Mouse (Mus musculus) neural tube, embryonic 11.5 days (tissue): ENCODE measurements around the gene Ehf. TPM values are rescaled to one million over a fixed set of nuclear protein-coding genes. Genes with fewer than 3 reads are reported as not detected.

ENCODE experiments used
- ATAC-seq: fragments of 200-750 bp; cut with Nextera tagmentation; 2 replicates; pipeline ENCODE4 v1.8.0; 2017; ENCODE audit warnings: moderate number of reproducible peaks, mild to moderate bottlenecking, moderate TSS enrichment, moderate library complexity; ENCODE audit not compliant: insufficient read depth, low FRiP score, low TSS enrichment
- DNase-seq: peaks from one replicate; pipeline ENCODE4 v3.0.0-alpha.2; 2015; ENCODE audit warnings: low spot score
- H3K27ac ChIP-seq: fragments of 300-500 bp; sonication (generic); 2 replicates; pipeline ENCODE4 v1.5.1; 2014; ENCODE audit warnings: low read depth, mild to moderate bottlenecking, low read length
- H3K27me3 ChIP-seq: fragments of 300-500 bp; sonication (generic); 2 replicates; pipeline ENCODE4 v1.6.1; 2014; ENCODE audit warnings: mild to moderate bottlenecking, low read length, mixed read lengths; ENCODE audit not compliant: control insufficient read depth, insufficient read depth
- H3K36me3 ChIP-seq: fragments of 300-500 bp; sonication (generic); 2 replicates; pipeline ENCODE4 v1.6.1; 2014; ENCODE audit warnings: mild to moderate bottlenecking, low read length, moderate library complexity, mixed read lengths; ENCODE audit not compliant: control insufficient read depth, insufficient read depth
- H3K4me1 ChIP-seq: fragments of 300-500 bp; sonication (generic); 2 replicates; pipeline ENCODE4 v1.6.1; 2014; ENCODE audit warnings: low read length, mixed read lengths; ENCODE audit not compliant: control insufficient read depth, insufficient read depth
- H3K4me2 ChIP-seq: fragments of 300-500 bp; sonication (generic); 2 replicates; pipeline ENCODE4 v1.6.1; 2014; ENCODE audit warnings: low read depth, mild to moderate bottlenecking, moderate library complexity
- H3K4me3 ChIP-seq: fragments of 300-500 bp; sonication (generic); 2 replicates; pipeline ENCODE4 v1.5.1; 2014; ENCODE audit warnings: low read depth, low read length
- H3K9ac ChIP-seq: fragments of 300-500 bp; sonication (generic); 2 replicates; pipeline ENCODE4 v1.6.1; 2014; ENCODE audit warnings: mild to moderate bottlenecking, low read length
- H3K9me3 ChIP-seq: fragments of 300-500 bp; sonication (generic); 2 replicates; pipeline ENCODE4 v1.6.1; 2016; ENCODE audit warnings: low read length; ENCODE audit not compliant: control insufficient read depth
- WGBS: fragments of 180-500 bp; shearing (Covaris S2); extraction: QIAGEN DNeasy Blood & Tissue Kit; methylation state at CpG from one replicate; pipeline ENCODE4 v1.1.7; 2014; 5-methylcytosine and 5-hydroxymethylcytosine counted together
- polyA plus RNA-seq: library from polyadenylated mRNA; unstranded; fragments of >200 nt; fragmentation: Nextera tagmentation; extraction: Ambion mirVana; gene quantifications from 2 replicates; pipeline ENCODE4 v1.2.1, GENCODE M21; 2014

Gene Ehf
- polyA plus RNA-seq, 1 experiment from 2014 or later, result 0.15 TPM

DNA sequence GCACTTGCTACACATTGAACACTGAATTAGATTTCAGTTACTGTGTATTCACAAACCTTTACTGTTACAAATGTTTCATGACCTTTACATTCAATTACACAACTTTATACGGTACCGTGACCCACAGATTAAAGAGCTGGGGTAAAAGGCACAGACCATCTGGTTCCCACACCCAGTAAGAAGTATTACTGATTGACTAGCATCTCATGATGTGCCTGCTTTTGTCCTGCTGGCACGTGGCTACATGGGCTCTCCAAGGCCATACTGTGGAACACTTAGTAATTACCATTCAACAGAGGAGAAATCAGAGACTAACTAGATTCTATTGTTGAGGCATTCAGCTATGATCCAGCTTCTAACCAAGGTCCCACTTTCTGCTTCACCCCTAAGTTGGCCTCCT is 32.9 kb upstream of the Ehf start:
- no peak overlapping the region for H3K4me2 ChIP-seq
- no peaks in the 10 kb centered on the region for H3K27me3 ChIP-seq
- no peak overlapping the region for H3K9ac ChIP-seq
- no peak overlapping the region for H3K4me3 ChIP-seq
- DNase-seq (no peak), ATAC-seq (no peak)
- H3K36me3 ChIP-seq, result no peaks in the 10 kb centered on the region
- H3K9me3 ChIP-seq, result no peaks in the 10 kb centered on the region
- H3K4me1 ChIP-seq, result no peaks in the 10 kb centered on the region
- 72% methylated on average over 3 of the region's 3 CpGs for WGBS
- no peak overlapping the region for H3K27ac ChIP-seq

- no peaks in the 10 kb centered on the region for H3K9me3 ChIP-seq
- ATAC-seq (no peak), DNase-seq (no peak)
- H3K27ac ChIP-seq, result no peak overlapping the region
- H3K4me3 ChIP-seq, result no peak overlapping the region
- no peaks in the 10 kb centered on the region for H3K4me1 ChIP-seq
- H3K27me3 ChIP-seq, result no peaks in the 10 kb centered on the region
- H3K4me2 ChIP-seq, result no peak overlapping the region
- 92% methylated on average over 3 of the region's 3 CpGs for WGBS
- H3K9ac ChIP-seq, result no peak overlapping the region
- no peaks in the 10 kb centered on the region for H3K36me3 ChIP-seq
Observed at GRCm38 (mm10) chr2:103331666-103332191, 28.7 kb upstream of the Ehf start.

DNA sequence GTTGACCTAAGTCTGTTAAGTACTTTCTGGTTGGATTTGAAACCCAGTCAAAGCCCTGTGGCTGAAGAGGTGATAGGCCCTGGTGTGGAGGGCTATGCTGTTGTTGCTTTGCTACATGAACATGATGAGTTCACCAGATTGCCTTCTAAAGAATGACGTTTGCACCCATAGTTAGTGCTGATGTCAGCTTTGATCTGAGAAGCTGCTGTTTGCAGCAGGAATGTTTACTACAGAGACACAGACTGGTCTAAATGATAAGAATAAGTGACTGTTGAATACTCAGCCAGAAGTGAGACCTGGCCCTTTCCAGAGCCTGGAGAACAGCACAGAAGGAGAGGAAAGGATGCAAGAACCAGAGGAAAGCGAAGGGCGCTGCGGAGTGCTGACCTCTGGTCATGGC is 25.7 kb upstream of the Ehf start:
- Histone ChIP-seq H3K4me1 (no peaks in the 10 kb centered on the region), H3K9ac (no peak overlapping the region), H3K4me2 (no peak overlapping the region), H3K27me3 (no peaks in the 10 kb centered on the region), H3K27ac (no peak overlapping the region), H3K4me3 (no peak overlapping the region), H3K9me3 (no peaks in the 10 kb centered on the region), H3K36me3 (no peaks in the 10 kb centered on the region)
- 79% methylated on average over 4 of the region's 4 CpGs for WGBS
- no peak for DNase-seq
- no peak for ATAC-seq

GRCm38 (mm10) chr2:103325301-103326048 is 22.4 kb upstream of the Ehf start:
- WGBS, result 83% methylated on average over 7 of the region's 7 CpGs
- no peaks in the 10 kb centered on the region for H3K36me3 ChIP-seq
- ATAC-seq (no peak), DNase-seq (no peak)
- no peak overlapping the region for H3K4me2 ChIP-seq
- H3K9me3 ChIP-seq, result no peaks in the 10 kb centered on the region
- no peak overlapping the region for H3K4me3 ChIP-seq
- no peaks in the 10 kb centered on the region for H3K27me3 ChIP-seq
- H3K27ac ChIP-seq, result no peak overlapping the region
- no peak overlapping the region for H3K9ac ChIP-seq
- H3K4me1 ChIP-seq, result no peaks in the 10 kb centered on the region

DNA sequence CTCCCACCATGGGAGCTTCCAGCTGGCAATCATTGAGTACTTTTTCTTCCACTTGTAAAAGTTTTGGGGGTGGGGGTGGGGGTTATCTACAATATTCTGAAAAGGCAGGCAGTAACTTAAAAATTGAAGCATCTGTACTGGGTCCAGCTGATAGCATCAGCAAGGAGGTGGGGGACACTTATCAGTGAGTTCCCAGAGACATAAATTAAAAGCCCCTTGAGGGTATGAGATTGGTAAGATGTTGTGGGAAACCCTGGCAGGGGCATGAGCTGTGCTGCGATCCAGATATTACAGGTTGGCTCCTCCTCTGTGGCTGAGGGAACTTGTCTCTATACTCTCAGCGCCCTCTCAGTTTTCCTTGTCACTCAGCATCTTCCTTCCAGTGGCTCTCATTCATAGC is 21.2 kb upstream of the Ehf start:
- no peaks in the 10 kb centered on the region for H3K9me3 ChIP-seq
- H3K27ac ChIP-seq, result no peak overlapping the region
- H3K9ac ChIP-seq, result no peak overlapping the region
- H3K4me3 ChIP-seq, result no peak overlapping the region
- H3K27me3 ChIP-seq, result no peaks in the 10 kb centered on the region
- 83% methylated on average over 2 of the region's 2 CpGs for WGBS
- no peak for ATAC-seq
- no peak for DNase-seq
- no peaks in the 10 kb centered on the region for H3K4me1 ChIP-seq
- no peaks in the 10 kb centered on the region for H3K36me3 ChIP-seq
- H3K4me2 ChIP-seq, result no peak overlapping the region

- H3K9me3 ChIP-seq, result no peaks in the 10 kb centered on the region
- no peaks in the 10 kb centered on the region for H3K27me3 ChIP-seq
- H3K9ac ChIP-seq, result no peak overlapping the region
- 83% methylated on average over 1 of the region's 1 CpGs for WGBS
- DNase-seq (no peak), ATAC-seq (no peak)
- H3K27ac ChIP-seq, result no peak overlapping the region
- H3K36me3 ChIP-seq, result no peaks in the 10 kb centered on the region
- H3K4me3 ChIP-seq, result no peak overlapping the region
- no peaks in the 10 kb centered on the region for H3K4me1 ChIP-seq
- H3K4me2 ChIP-seq, result no peak overlapping the region
Observed at GRCm38 (mm10) chr2:103322171-103322570, 19.1 kb upstream of the Ehf start.

DNA sequence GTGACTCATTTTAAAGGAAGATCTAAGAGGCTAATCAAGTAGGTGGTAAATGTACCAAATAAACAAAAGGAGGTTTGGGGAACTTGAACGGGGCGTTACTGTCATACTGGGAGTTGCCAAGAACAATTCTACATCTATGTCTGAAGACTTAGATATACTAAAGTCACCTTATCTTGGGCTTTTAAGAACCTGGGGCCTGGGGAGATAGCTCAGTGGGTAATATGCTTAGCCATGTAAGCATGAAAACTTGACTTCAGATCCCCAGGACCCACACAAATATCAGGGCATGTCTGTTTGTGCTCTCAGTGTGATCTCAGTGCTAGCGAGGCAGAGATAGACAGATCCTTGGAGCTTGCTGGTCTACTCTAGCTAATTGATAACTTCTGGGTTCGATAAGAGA is 18.6 kb upstream of the Ehf start:
- H3K4me1 ChIP-seq, result no peaks in the 10 kb centered on the region
- ATAC-seq (no peak), DNase-seq (no peak)
- H3K4me3 ChIP-seq, result no peak overlapping the region
- no peaks in the 10 kb centered on the region for H3K27me3 ChIP-seq
- no peak overlapping the region for H3K27ac ChIP-seq
- H3K9ac ChIP-seq, result no peak overlapping the region
- no peak overlapping the region for H3K4me2 ChIP-seq
- 86% methylated on average over 4 of the region's 4 CpGs for WGBS
- H3K9me3 ChIP-seq, result no peaks in the 10 kb centered on the region
- no peaks in the 10 kb centered on the region for H3K36me3 ChIP-seq

DNA sequence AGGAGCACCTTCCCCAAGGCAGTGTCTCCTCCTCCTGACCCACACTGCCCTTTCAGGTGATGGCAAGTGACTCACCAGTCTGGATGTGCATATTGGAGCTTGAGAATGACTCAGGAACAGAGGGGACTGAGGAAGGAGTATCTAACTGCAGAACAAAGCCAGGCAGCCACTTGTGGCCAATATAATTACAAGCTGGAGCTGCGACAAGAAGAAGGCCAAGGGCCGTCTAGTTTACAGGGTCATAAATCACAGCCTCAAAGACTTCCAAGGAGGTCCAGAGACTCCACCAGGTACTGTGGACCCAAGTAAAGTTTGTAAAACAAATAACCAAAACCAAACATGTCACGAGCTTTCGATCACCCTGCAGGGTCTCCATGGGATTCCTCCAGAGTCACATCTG is 10.9 kb upstream of the Ehf start:
- Histone ChIP-seq H3K9me3 (no peaks in the 10 kb centered on the region), H3K4me2 (no peak overlapping the region), H3K27me3 (no peaks in the 10 kb centered on the region), H3K4me1 (no peaks in the 10 kb centered on the region), H3K4me3 (no peak overlapping the region), H3K27ac (no peak overlapping the region), H3K36me3 (no peaks in the 10 kb centered on the region), H3K9ac (no peak overlapping the region)
- 32% methylated on average over 4 of the region's 4 CpGs for WGBS
- DNase-seq (no peak), ATAC-seq (no peak)

GRCm38 (mm10) chr2:103312640-103313039 is 9.6 kb upstream of the Ehf start:
- no peak for ATAC-seq
- no peak for DNase-seq
- no peak overlapping the region for H3K27ac ChIP-seq
- no peak overlapping the region for H3K9ac ChIP-seq
- H3K27me3 ChIP-seq, result no peaks in the 10 kb centered on the region
- H3K9me3 ChIP-seq, result no peaks in the 10 kb centered on the region
- H3K36me3 ChIP-seq, result no peaks in the 10 kb centered on the region
- no peaks in the 10 kb centered on the region for H3K4me1 ChIP-seq
- no peak overlapping the region for H3K4me2 ChIP-seq
- no peak overlapping the region for H3K4me3 ChIP-seq
- 53% methylated on average over 4 of the region's 4 CpGs for WGBS
